Mouse (Mus musculus) fat pad, adult 2 months (tissue): ENCODE measurements around the gene Sema3f.

Experiments
- DNase-seq: peaks from one replicate; pipeline ENCODE4 v3.0.0-alpha.2; 2011; ENCODE audit warnings: low read depth, low spot score; ENCODE audit errors: extremely low read depth

Gene Sema3f

DNA sequence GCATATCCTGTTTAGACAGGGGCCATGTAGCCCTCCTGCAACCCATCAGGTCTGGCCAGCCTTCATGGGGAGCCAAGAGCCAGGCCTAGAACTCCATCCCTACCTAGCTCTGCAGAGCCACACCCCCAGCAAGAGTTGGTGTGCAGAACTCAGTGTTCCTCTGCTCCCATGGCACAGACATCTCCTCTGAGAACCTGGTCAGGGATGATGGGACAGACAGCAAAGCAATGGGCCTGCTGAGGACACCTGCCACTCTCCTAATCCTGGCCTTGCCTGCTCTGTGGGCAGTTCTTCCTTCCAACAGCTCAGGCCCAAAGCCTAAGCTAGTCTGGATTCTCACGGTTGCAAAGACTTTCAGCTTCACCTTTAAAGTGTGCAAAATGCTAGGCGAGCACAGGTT, 5.4 kb upstream of the Sema3f start:
- DNase-seq = no peak

DNA sequence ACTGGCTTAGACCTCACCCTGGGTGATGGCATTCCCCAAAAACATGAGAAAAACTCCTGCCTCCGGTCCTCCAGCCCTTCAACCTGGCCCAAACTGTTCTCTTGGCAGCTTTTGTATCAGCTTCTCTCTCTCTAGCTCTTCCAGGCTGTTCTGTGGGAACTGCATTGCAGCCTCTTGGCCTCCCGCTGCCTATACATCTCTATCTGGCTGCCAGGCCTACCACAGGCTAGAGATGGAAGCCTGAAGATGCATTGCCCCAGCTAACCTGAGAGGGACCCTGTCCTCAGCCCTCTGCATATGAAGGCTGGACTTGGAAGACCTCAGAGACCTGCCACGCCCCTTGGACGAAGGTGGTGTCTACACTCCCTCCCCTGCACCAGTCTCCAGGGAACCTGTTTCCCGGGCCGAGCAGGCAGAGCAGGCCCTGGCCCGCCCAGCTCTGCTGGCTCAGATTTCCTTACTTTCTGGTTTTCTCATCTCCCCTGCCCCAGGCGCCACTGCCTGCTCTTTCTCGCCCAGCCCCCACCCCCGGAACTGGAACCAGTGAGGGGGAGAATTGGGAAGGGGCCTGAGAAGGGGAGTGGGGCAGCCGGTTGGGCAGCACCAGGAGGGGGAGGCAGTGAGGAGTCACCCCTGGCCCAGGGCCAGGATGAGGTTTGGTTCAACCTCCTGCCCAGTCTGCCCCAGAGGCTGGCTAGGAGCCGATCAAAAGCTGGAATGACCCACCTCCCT, 4.1 kb upstream of the Sema3f start:
- DNase-seq = no peak

GRCm38 (mm10) chr9:107709096-107709696, 1.1 kb downstream of the Sema3f start:
- no peak for DNase-seq

DNA sequence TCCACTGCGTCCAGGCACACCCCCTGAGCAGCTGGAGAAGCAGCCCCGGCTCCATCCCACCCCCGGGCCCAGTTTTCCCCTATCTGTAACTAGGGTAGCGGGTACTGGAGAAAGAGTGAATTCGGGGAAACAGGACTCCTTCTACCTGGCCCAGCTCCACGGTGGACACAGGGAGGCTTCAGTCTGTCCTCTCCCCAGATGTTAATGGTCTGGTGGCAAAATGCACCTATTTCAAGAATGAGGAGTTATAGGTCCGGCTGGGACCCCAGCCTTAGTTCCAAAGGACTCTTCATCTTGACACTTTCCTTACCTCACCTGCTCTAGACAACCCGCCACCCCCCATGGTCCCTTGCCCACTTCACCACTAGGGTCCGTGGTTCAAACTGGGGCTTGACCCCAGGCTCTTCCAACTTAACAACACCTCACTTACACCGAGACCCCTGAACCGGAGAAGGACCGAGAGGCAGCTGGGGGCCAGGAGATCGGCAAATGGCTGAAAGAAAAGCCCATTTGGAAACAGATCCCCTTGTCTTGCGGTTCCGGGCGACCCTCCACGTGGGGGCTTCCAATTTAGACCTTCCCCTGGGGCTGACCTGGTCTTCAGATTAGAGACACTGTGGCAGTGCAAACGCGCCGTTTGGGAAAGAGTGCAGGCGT, 1.7 kb downstream of the Sema3f start:
- no peak for DNase-seq

DNA sequence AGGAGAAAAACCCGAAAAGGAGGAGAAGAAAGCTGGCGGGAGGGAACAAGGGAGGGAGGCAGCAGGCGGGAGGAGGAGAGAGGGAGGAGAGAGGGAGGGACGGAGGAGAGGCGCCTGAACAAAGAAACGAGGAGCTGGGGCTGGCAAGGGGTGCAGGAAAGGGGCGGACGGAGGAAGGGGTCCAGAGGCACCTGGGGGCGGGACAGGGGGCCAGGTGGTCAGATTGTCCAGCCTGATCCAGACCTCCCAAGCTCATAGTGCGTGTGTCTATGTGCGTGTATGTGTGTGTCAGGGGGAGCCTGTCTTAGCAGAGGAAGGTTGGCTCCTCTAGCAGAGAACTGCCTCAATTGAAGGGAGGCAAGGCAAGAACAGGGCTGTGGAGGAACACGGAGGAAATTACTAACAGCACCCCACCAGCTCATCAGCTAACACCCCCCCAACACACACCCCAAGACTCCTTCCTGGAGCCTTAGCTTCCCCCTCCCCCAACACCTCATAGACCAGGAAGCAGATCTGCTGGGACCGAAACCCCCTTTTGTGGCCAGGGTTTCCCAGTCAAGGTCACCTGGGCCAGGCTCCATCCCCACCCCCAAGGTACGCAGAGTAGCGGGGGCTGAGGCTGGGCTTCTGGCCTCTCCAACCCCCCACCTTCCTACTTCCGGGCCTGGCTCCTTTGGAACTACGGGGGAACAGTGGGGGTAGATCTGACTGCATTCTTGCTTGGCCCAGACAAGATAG, 2.4 kb downstream of the Sema3f start:
- no peak for DNase-seq

DNA sequence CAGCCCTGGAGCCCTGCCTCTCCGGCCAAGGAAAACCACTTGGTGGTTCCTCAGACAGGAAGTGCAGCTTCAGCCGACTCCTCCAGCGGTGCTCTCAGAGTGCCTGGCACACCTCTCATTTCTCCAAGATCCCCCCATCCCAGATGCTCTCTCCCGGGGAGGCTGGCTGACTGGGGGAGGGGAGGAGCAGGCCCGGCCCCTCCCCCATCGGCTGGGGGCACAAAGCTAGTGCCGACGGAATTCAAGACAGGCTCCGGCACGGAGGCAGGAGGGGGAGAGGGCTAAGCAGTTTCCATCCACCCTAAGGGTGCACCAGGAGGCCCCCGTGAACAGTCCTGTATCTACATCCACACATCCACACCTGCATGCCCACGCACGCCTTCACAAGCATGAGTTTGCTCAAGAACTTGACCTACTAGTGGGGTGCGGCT, 3.5 kb downstream of the Sema3f start:
- DNase-seq = no peak

DNA sequence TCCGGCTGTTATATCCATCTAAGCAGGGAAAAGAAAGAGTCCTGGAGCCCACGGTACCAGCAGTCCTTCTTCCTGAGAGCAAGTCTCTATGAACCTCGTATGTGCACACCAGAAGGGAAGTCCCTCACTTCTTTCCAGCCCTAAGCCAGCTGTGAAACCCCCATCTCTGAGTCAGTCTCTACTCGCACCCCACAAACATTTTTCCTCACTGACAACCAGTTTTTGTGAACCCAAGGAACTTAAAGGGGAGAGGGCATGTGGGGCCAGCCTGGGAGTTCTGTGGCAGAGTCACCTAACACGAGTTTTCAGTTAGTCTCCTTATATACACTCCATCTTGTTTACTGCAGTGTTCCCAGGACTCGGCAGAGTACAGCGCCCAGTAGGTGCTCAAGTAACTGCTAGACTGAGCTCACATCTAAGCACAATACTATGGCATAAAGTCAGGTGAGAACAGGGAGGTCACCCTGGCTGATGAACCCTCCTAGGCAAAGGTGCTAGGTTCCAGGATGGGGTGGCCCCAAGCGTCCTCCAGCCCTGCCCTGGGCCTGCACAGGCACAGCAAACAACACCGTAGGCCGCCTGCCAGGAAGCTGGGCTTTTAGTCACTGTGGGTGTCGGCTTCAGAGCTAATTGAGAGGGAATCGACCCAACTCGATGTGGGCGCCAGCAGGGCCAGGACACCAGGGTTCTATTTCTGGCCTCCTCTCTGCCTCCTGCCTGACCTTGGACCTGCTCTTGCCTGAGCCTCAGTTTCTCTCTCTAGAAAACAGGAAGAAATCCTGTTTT, 6.7 kb downstream of the Sema3f start:
- no peak for DNase-seq

GRCm38 (mm10) chr9:107702606-107703185, 7.6 kb downstream of the Sema3f start:
- DNase-seq = no peak

DNA sequence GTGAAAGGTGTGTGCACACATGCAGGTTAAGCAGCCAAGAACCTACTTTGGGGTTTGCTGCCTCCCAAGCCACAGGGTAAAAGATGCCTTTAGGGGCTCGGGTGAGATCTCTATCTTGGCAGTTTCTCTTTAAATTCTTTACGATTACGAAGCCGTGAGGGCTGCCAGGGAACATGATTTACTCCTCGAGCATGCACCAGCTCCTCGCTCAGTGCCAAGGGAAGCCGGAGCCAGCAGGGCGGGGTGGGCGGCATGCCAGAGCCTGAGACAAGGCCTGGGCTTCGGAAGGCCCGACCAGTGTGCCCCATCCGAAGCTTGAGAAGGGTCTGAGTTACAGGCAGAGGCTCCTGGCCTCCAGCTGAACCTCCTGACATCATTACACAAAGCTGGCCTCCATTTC, 8.7 kb downstream of the Sema3f start:
- DNase-seq = peak; percentile 92

DNA sequence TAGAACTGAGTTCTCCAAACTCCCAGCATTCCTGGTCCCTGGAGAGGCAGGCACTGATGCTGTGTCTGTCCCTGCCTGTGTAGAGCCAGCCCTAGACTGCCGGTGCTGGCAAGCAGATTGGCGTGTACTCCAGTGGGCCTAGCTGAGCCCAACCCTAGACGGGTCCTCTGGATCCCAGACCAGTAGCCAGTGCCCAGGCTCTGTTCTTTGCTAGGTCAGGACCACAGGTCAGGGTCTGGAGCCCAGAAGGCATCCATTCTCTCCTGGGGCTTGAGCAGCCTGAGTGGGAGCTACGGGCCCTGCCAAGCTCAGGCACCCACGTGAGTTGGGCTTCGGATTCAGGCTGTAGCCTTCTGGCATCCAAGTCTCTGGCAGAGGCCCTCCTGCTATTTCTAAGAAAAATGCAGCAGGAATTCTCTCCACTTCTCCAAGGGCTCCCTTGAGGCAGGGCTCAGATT, 10.1 kb downstream of the Sema3f start:
- DNase-seq = no peak

DNA sequence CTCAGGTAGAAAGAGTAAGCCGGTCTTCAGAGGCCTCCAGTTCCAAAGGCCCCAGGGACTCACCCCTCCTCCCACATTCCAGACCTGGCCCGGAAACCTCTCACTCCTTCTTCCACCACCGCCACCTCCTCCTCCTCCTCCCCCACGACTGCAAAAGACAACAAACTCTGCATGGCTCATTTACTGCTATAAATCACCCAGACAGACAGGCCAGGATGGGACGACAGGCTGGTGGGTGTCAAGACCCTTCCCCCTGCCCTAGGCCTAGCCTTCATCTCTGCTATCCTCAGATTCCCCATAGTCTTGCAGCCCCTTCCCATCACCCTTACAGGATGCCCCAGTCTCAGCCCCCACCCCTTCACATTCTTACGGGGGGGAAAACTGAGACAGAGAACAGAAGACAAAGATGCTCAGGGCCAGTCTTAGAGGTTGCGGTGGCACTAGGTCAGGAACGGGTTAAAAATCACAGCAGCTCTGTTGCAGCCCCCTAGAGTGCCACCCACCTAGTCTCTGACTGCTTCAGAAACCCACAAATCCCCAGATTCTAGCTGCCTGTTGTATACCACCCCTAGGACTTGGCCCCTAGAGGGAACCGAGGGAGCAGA, 10.8 kb downstream of the Sema3f start:
- DNase-seq = no peak

DNA sequence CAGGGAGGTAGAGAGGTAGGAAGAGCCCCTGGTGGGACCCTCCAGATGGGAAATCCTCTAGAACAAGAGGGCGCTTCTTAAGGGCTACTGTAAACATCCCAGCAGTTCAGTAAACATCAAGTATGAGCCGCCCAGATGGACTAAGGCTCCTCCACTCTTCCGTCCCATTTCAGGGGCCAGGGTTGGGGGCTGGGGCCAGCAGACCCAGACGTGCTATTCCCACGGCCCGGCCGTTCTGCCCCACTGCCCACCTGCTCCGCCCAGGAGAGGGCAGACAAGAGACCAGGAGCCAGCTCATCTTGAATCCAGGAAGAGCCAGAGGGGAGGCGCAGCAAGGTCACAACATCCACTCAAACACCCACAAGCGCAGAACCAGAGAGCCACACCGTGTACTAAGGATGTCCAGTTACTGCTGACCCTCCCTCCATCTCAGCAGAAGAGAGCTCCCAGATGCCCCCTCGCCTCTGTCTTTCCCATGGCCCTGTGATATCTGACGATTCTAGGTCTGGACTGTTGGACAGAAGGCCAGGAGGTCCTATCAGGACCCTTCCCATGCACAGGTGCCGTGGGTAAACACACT, 11.6 kb downstream of the Sema3f start:
- DNase-seq = no peak

DNA sequence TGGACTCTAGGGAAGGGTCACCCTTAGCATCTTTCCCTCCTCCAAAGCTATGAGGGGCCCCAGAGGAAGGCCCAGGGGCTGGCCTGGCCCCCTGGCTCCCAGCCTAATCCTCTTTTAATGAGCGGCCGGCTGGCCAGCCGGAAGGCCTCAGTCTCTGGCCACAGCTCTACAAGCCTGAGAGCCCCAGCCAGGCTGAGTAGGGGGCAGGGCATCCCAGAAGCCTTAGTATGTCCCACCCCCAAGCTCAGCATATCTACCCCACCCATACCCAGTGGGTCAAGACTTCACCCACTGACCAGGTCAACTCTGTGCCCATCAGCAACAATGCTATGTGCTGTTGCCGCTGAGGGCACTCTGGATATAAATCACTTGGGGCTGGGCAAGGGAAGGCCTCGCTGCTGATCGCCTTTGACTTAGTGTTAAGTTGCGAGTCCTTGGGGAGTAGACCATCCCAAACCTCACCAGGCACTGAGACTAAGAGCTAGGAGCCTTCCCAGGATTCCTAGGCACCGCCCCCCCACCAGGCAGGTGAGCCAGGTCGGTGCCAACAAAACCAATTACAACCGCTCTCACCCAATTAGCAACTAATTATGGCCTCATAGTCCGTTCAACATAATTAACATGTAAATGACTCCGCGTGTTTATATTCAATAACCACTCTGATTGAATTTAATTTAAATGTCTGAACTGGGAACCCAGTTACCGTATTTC, 12.3 kb downstream of the Sema3f start:
- DNase-seq = no peak

- no peak for DNase-seq
Measured at GRCm38 (mm10) chr9:107696845-107697610, 13.2 kb downstream of the Sema3f start.

DNA sequence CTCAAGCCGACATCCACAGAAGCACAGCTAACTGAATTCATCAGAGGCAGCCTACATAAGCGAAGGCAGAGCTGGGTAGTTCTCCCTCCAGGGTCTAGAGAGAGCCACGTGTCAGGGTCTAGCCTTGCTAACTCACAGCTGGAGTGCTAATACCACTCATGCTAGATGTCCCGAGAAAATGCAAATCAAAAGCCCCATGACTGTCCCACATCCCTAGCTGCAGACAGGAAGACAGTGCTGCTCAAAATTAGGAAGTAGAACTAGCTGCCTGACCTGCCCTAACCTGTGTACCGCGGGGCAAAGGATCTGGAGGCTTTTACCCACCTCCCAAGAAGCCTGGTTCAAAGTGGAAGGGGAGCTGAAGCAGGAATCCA, 14.2 kb downstream of the Sema3f start:
- no peak for DNase-seq

DNA sequence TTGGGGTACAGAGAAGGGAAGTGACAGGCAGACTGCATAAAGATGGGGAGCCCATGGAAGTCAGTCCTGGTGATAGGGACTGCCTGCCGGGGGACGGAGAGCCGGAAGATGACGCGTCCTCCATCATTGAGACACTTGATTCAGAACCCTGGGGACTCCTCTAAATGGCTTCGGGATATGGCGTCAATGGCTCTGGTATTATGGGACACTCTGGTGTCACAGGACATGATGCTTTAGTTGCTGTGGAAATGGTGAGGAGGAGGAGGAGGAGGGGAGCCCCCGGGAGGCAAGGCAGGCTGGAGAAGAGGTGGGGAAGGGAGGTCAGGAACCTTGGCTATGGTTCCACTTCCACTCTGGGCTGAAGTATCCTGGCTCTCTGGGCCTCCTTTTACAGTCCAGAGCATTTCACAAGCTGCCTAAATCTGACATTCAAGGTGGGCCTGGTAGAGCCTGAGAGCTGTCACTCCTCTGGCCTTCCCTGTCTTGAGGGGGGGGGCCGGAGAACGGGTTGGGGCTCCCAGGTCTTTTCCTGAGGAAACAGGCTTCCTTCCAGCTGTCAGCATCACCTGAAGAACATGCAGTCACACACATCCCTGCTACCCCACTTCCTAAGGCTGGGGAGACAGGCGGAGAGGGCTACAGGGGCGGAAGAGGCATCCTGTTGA, 14.7 kb downstream of the Sema3f start:
- no peak for DNase-seq

- no peak for DNase-seq
Measured at GRCm38 (mm10) chr9:107694627-107695026, 15.6 kb downstream of the Sema3f start.
